Mouse (Mus musculus) E14TG2a.4 (cell line): ENCODE measurements around the gene Gm44965.
A peak's percentile ranks its signal among the peaks of the same experiment; 100 is the strongest.

Experiments used
- H3K27me3 ChIP-seq: 2 replicates; pipeline ENCODE4 v1.6.1; 2014; ENCODE audit warnings: low read length, control low read depth; ENCODE audit not compliant: insufficient read depth
- H3K36me3 ChIP-seq: 2 replicates; pipeline ENCODE4 v1.6.1; 2014; ENCODE audit warnings: low read length, control low read depth; ENCODE audit not compliant: insufficient read depth
- H3K4me1 ChIP-seq: replicated peaks from 2 replicates; pipeline ENCODE4 v1.6.1; 2014; ENCODE audit warnings: low read depth, low read length, control low read depth
- H3K4me3 ChIP-seq: replicated peaks from 2 replicates; pipeline ENCODE4 v1.5.1; 2014; ENCODE audit warnings: mild to moderate bottlenecking, low read length
- H3K9me3 ChIP-seq: 2 replicates; pipeline ENCODE4 v1.6.1; 2014; ENCODE audit warnings: low read length, control low read depth
- CTCF ChIP-seq: conservative IDR thresholded peaks from 2 replicates; pipeline ENCODE4 v1.5.1; 2014; ENCODE audit warnings: low read length
- NANOG ChIP-seq: IDR thresholded peaks from 2 replicates; pipeline ENCODE4 v1.6.1; 2014; ENCODE audit warnings: borderline replicate concordance, low read length, mixed read lengths
- POU5F1 ChIP-seq: IDR thresholded peaks from 2 replicates; pipeline ENCODE4 v1.6.1; 2014; ENCODE audit warnings: low read length, borderline replicate concordance

Gm44965 gene

DNA sequence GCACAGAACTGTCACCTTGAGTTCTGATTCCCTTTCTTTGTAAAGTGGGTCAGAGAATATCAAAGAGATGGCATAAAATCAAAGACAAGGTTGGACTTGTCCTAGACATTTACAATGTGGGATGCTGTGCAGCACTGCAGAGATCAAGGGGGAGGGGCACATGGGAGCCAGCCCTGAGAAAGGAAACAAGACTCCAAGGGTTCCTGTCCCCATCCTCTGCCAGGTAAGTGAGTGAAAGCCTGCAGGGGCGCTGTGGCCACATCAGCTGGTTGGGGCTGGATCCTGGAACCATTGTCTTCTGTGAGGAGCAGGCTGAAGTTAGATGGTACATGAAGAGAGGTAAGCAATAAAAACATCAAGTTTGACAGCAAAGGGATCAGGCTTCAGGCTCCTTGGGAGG is 29.7 kb downstream of the Gm44965 start:
- peaks cover 57% of the 10 kb centered on the region for H3K4me1 ChIP-seq
- no peak overlapping the region for H3K4me3 ChIP-seq
- peaks cover 69% of the 10 kb centered on the region for H3K27me3 ChIP-seq
- H3K36me3 ChIP-seq = no peaks in the 10 kb centered on the region
- TF ChIP-seq NANOG = no peak
- 0 out of 2 replicates have a peak, but pooled peaks have one; percentile 5 for TF ChIP-seq CTCF
- 0 out of 2 replicates have a peak, but pooled peaks cover 4% of the 10 kb centered on the region for H3K9me3 ChIP-seq

DNA sequence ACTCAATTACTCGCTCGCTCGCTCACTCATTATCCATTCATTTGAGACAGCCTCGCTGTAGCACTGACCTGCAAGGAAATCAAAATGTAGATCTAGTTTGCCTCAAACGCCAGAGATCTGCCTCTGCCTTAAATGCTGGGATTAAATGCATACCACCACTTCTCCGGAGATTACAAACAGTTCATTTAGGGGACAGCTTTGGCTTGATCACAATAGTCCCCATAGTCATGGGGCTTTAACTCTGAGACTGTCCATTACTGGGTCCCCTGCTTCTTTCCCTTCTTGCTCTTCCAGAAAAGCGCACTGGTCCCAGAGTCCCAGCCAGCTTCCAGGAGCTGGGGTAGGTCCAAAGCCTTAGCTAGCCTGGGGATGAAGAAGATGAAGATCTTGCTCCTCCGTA is 32.7 kb downstream of the Gm44965 start, which contains the start of gene AI854703:
Gene AI854703, plus strand, starts transcription at position 301 of the 400 bp plus-strand sequence.
- no peaks in the 10 kb centered on the region for H3K36me3 ChIP-seq
- peak within 1 kb of the TSS; percentile 72 for H3K4me3 ChIP-seq
- H3K4me1 ChIP-seq = peaks cover 41% of the 10 kb centered on the region
- peaks cover 70% of the 10 kb centered on the region for H3K27me3 ChIP-seq
- TF ChIP-seq NANOG (no peak), CTCF (no peak), POU5F1 (no peak)
- peaks cover 13% of the 10 kb centered on the region; the same call in 1 of the 2 replicates for H3K9me3 ChIP-seq

DNA sequence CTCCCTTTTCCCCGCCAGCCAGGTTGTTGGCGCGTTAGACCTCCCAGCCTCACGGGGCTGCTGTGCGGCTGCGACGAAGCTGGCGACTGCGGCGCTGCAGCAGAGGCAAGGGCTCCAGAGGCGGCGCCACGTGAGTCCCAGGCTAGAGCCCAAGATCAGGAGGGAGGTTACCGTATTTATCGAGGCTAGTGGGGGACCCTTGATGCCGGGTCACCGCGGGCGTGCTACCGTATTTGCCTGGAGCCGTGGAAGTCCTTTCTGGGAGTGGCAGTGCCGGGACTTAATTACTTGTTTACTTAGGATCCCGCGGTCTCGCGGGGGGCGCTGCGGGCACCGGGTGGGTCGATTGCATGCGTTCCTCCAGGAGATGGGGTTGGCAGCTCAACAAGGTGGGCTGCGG is 33.2 kb downstream of the Gm44965 start:
- Histone ChIP-seq H3K4me3 (peak overlapping the region; percentile 72), H3K36me3 (no peaks in the 10 kb centered on the region), H3K9me3 (peaks cover 13% of the 10 kb centered on the region; the same call in 1 of the 2 replicates), H3K27me3 (peaks cover 73% of the 10 kb centered on the region), H3K4me1 (peaks cover 38% of the 10 kb centered on the region)
- TF ChIP-seq NANOG = no peak
- TF ChIP-seq POU5F1 = no peak
- no peak for TF ChIP-seq CTCF

DNA sequence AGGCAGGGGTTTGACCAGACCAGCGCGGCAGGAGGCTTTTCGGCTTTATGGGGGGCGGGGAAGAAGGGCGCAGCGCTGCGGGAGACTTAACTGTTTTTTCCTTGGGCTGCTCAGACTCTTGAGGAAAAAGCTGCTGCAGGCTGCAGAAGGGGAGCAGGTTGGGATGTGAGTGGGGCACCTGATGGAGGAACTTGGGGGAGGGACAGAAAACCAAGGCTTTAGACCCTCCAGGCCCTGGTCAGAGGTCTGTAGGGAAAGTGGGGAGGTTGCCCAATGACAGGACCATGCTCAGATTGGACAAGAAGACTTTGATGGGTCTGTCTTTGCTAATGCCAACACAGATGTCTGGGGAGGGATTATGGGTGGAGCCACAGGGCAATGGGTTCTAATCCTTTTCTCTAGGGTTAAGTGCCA is 33.8 kb downstream of the Gm44965 start:
- Histone ChIP-seq H3K9me3 (peaks cover 13% of the 10 kb centered on the region; the same call in 1 of the 2 replicates), H3K27me3 (peaks cover 78% of the 10 kb centered on the region), H3K36me3 (no peaks in the 10 kb centered on the region), H3K4me1 (peaks cover 38% of the 10 kb centered on the region), H3K4me3 (peak overlapping the region; percentile 72)
- TF ChIP-seq CTCF = no peak
- no peak for TF ChIP-seq NANOG
- no peak for TF ChIP-seq POU5F1

DNA sequence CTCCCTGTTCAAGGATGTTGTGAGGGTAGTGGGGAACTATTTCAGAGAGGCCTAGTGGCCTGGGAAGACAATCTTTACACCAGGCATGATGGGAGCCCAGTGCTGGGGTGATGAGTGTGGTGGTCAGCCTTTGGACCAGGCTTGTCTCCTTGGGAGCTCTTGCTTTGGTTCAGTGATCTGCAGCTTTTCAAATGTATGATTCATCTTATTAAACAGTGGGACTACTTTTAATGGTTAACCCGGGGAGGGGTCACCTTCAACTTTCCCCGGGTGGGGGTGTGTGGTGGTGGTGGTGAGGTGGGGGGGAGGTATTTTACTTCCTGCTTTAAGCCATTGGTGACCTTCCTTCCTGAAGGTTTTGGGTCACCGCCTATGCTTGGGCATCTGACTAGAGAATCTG is 34.6 kb downstream of the Gm44965 start:
- Histone ChIP-seq H3K36me3 (no peaks in the 10 kb centered on the region), H3K4me3 (no peak overlapping the region), H3K4me1 (peaks cover 33% of the 10 kb centered on the region), H3K27me3 (peaks cover 85% of the 10 kb centered on the region), H3K9me3 (peaks cover 13% of the 10 kb centered on the region; the same call in 1 of the 2 replicates)
- TF ChIP-seq CTCF = no peak
- no peak for TF ChIP-seq POU5F1
- TF ChIP-seq NANOG = no peak

DNA sequence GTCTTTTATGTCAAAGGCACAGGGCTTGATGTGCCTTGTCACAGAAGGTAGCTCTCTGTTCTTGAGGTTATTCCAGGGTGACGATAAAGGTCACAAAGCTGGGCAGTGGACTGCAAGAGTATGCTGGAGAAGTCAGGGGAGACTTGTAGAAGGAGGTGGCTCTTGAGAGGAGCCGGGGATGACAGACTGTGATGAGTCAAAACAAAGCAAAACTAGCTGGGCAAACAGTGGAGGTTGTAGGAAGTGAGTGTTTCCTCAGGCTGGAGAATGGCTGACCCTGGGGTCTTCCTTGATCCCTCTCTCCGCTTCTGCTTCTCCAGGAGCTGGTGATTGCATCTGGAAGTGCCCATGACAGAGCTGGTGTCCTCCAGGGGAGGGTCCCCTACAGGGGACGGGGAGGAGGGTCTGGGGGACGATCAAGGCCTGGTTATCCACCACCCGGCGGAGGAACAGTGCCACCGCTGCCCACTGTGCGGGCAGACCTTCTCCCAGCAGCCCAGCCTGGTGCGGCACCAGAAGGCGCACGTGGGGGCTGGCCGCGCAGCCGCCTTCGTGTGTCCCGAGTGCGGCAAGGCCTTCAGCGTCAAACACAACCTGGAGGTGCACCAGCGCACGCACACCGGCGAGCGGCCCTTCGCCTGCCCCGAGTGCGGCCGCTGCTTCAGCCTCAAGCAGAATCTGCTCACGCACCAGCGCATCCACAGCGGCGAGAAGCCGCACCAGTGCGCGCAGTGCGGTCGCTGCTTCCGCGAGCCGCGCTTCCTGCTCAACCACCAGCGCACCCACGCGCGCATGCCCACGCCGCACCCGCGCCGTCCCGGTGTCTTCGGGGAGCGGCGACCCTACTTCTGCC is 35.3 kb downstream of the Gm44965 start:
- Histone ChIP-seq H3K4me3 (peak overlapping the region; percentile 67), H3K9me3 (peaks cover 13% of the 10 kb centered on the region; the same call in 1 of the 2 replicates), H3K4me1 (peaks cover 29% of the 10 kb centered on the region), H3K27me3 (peaks cover 91% of the 10 kb centered on the region), H3K36me3 (no peaks in the 10 kb centered on the region)
- TF ChIP-seq POU5F1 = no peak
- no peak for TF ChIP-seq NANOG
- no peak for TF ChIP-seq CTCF

DNA sequence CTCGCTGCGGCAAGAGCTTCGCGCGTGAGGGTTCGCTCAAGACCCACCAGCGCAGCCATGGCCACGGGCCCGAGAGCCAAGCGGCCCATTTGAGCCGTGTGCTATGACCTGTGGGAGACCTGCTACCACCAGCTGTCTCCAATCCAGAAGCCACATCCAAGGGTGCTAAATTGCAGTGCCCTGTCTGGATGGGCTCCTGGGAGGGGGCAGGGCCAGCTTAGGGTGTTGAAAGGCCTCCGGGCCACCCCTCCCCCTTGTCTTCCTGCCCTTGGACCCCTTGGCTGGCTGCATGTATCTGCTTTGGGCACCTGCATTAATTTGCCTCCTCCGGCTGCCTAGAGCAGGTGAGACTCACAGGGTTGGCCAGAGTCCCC is 35.9 kb downstream of the Gm44965 start:
- Histone ChIP-seq H3K36me3 (no peaks in the 10 kb centered on the region), H3K4me3 (peak overlapping the region; percentile 67), H3K9me3 (peaks cover 13% of the 10 kb centered on the region; the same call in 1 of the 2 replicates), H3K4me1 (peaks cover 29% of the 10 kb centered on the region), H3K27me3 (peaks cover 95% of the 10 kb centered on the region)
- TF ChIP-seq CTCF (no peak), NANOG (no peak), POU5F1 (no peak)

DNA sequence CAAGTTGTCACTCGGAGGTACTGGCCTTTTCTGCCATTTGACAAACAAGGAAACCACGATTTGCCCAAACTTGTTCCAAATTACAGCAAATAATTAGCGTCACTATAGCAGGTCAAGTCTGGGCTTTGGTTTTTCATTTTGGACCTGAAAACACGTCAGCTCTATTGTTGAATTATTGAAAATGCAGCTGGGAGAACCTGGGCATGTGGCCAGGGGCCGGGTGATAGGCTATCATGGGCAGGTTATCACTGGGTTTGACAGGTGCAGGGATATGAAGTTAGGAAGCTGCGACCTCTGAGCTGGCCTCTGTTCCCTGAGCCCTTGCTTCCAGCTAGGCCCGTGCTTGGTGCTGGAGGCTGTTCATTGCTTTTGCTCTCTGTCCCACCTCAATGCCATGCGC is 37.1 kb downstream of the Gm44965 start:
- H3K4me1 ChIP-seq = peaks cover 29% of the 10 kb centered on the region
- no peak for TF ChIP-seq POU5F1
- TF ChIP-seq NANOG = no peak
- no peak for TF ChIP-seq CTCF
- no peaks in the 10 kb centered on the region for H3K36me3 ChIP-seq
- H3K4me3 ChIP-seq = no peak overlapping the region
- peaks cover 83% of the 10 kb centered on the region for H3K27me3 ChIP-seq
- H3K9me3 ChIP-seq = peaks cover 13% of the 10 kb centered on the region; the same call in 1 of the 2 replicates

DNA sequence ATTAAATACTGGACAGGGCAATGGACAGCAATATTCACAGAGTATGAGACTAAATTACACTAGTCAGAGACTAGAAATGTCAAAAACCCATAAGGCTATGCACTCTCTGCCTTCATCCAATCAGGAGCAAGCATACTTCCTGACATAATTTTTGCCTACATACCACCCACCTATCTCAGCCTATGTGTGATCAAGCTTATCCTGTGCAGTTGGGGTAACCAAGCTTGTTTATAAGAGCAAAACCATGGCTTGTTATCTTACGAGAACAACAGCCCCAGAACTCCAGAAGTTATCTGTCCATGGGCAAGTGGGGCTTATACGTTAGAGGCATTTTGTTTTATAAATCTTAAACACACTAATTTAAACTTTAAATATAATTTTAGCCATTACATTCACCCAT is 41.4 kb downstream of the Gm44965 start:
- no peaks in the 10 kb centered on the region for H3K4me1 ChIP-seq
- H3K27me3 ChIP-seq = peaks cover 65% of the 10 kb centered on the region
- TF ChIP-seq POU5F1 = no peak
- no peak for TF ChIP-seq CTCF
- TF ChIP-seq NANOG = no peak
- peaks cover 5% of the 10 kb centered on the region; the same call in 1 of the 2 replicates for H3K9me3 ChIP-seq
- H3K4me3 ChIP-seq = no peak overlapping the region
- H3K36me3 ChIP-seq = no peaks in the 10 kb centered on the region
